Mouse (Mus musculus): ENCODE measurements around the gene Olfr965. TPM values are rescaled to one million over a fixed set of nuclear protein-coding genes. Genes with fewer than 3 reads are reported as not detected.
"Not testable (repeated sequence)": the region's sequence is repeated elsewhere in the genome, so short reads cannot be mapped to it uniquely, and the experiment has no call there.

Gene Olfr965
- not detected for polyA plus RNA-seq (2017; shearing (Covaris generic))

GRCm38 (mm10) chr9:39711053-39711452 lies at the start of gene Olfr965:
TSS of gene Olfr965 (plus strand) at chr9:39711353.
- ATAC-seq: no peak

GRCm38 (mm10) chr9:39666905-39667304 lies 44.2 kb upstream of the Olfr965 start, which contains the start of gene Olfr963:
TSS of gene Olfr963 (plus strand) at chr9:39667205.
- no peak for ATAC-seq

DNA sequence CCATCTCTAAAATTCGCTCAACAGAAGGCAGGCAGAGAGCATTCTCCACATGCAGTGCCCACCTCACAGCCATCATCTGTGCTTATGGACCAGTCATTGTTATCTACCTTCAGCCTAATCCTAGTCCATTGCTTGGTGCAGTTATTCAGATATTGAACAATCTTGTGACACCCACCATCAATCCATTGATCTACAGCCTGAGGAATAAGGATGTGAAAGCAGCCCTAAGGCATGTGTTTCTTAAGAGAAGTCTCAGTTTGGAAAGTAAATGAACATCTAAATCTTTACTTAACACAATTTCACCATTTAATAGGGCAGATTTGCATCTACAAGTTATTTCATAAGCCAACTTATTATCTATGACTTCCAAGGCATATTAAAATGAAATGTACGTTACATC lies 41.4 kb upstream of the Olfr965 start:
- no peak for ATAC-seq

GRCm38 (mm10) chr9:39674820-39675219 lies 36.3 kb upstream of the Olfr965 start:
- ATAC-seq: no peak

DNA sequence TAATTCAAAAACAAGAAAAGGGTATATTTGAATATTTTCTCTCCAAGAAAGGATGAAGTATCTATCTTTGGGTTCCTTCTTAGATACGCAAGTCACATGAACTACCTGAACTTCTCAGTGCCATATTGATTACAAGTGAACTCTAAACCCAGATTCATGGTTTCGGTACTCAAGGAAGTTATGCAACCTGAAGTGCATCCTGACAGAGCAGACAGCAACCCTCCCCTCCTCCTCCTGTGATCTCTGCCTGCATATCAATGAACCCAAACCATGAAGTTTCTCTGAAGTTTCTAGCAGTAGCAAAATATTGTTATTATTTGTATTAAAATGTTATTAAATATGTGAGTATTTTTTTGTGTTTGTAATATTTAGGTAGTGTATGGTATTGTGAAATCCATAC lies 32.6 kb upstream of the Olfr965 start:
- no peak for ATAC-seq

- no peak for ATAC-seq
Observed at GRCm38 (mm10) chr9:39679280-39679679, 31.9 kb upstream of the Olfr965 start.

GRCm38 (mm10) chr9:39701123-39701522 lies 10.0 kb upstream of the Olfr965 start:
- not testable (repeated sequence) for ATAC-seq

DNA sequence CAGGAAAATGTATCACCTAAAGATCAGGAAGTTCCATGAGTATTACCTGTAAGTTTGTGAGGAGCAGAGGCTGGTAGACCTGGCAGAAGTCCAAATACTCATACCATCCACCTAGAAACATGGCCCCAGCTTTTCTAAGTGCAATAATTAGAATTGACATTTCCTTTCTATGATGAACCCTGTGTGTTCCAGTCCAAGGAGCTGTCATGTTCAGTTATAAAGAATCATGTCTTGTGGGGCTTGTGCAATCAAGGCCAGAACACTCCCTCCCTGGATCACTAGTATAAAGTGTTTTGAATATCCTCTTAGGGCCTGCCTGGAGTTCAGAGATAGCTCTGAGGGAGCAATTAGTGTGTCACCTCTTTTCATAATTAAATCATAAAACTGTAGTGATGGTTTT lies 4.1 kb upstream of the Olfr965 start, which contains the start of gene Olfr149:
Gene Olfr149, minus strand, starts transcription at position 101 of the 400 bp plus-strand sequence.
- no peak for ATAC-seq

GRCm38 (mm10) chr9:39708958-39709357 lies 2.2 kb upstream of the Olfr965 start:
- ATAC-seq: no peak

DNA sequence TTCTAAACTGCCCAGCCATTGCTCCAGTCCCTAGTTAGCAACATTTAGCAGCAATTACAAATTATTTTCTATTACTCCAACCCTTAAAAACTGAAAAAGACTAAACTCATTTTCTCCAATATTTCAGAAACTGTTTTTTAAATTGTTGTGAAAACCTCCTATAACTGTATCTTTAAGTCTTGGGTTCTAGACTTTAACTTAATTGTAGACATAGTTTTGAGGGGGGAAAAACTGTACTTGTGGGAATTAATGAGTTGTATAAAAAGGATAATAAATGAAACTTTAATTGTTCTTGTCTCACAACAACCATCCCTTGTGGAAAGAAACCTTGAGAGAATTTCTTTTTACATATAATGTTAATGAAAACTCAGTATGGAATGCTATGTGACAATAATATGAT lies 19.5 kb downstream of the Olfr965 start, which contains the start of gene Olfr150:
Gene Olfr150, plus strand, starts transcription at position 301 of the 400 bp plus-strand sequence.
- ATAC-seq: no peak

GRCm38 (mm10) chr9:39740741-39741140 lies 29.6 kb downstream of the Olfr965 start:
- ATAC-seq: no peak

- ATAC-seq: no peak
Observed at GRCm38 (mm10) chr9:39745949-39746348, 34.8 kb downstream of the Olfr965 start, which contains the start of gene Olfr967. TSS of gene Olfr967 (plus strand) at chr9:39746249.

- no peak for ATAC-seq
Observed at GRCm38 (mm10) chr9:39746428-39746827, 35.3 kb downstream of the Olfr965 start.

Other genes with a start within 250 kb of the Olfr965 start
- gene Olfr955, start 239.4 kb upstream of the Olfr965 start, polyA plus RNA-seq (2017; shearing (Covaris generic)): not detected
- not detected for gene Olfr44, start 217.4 kb upstream of the Olfr965 start, polyA plus RNA-seq (2017; shearing (Covaris generic))
- gene Olfr957, start 195.5 kb upstream of the Olfr965 start, polyA plus RNA-seq (2017; shearing (Covaris generic)): not detected
- not detected for gene Olfr958, start 157.3 kb upstream of the Olfr965 start, polyA plus RNA-seq (2017; shearing (Covaris generic))
- not detected for gene Olfr959, start 135.8 kb upstream of the Olfr965 start, polyA plus RNA-seq (2017; shearing (Covaris generic))
- not detected for gene AW551984, start 107.0 kb upstream of the Olfr965 start, polyA plus RNA-seq (2017; shearing (Covaris generic))
- gene Olfr148, start 100.7 kb upstream of the Olfr965 start, polyA plus RNA-seq (2017; shearing (Covaris generic)): not detected
- not detected for gene Olfr960, start 90.0 kb upstream of the Olfr965 start, polyA plus RNA-seq (2017; shearing (Covaris generic))
- under 1 TPM in 1 of 2 experiments, not detected in 1; 0.18 TPM for gene Olfr961, start 66.3 kb upstream of the Olfr965 start, polyA plus RNA-seq (2017; shearing (Covaris generic))
- gene Olfr963, start 44.1 kb upstream of the Olfr965 start, polyA plus RNA-seq (2017; shearing (Covaris generic)): not detected
- gene Olfr149, start 4.2 kb upstream of the Olfr965 start, polyA plus RNA-seq (2017; shearing (Covaris generic)): under 1 TPM in 1 of 2 experiments, not detected in 1; 0.44 TPM
- not detected for gene Olfr150, start 19.6 kb downstream of the Olfr965 start, polyA plus RNA-seq (2017; shearing (Covaris generic))
- gene Olfr967, start 34.9 kb downstream of the Olfr965 start, polyA plus RNA-seq (2017; shearing (Covaris generic)): not detected
- gene Olfr968, start 71.9 kb downstream of the Olfr965 start, polyA plus RNA-seq (2017; shearing (Covaris generic)): not detected
- not detected for gene Olfr969, start 79.6 kb downstream of the Olfr965 start, polyA plus RNA-seq (2017; shearing (Covaris generic))
- gene Olfr970, start 97.5 kb downstream of the Olfr965 start, polyA plus RNA-seq (2017; shearing (Covaris generic)): not detected
- gene Olfr971, start 125.5 kb downstream of the Olfr965 start, polyA plus RNA-seq (2017; shearing (Covaris generic)): not detected
- not detected for gene Olfr972, start 155.1 kb downstream of the Olfr965 start, polyA plus RNA-seq (2017; shearing (Covaris generic))
- not detected for gene Olfr229, start 196.0 kb downstream of the Olfr965 start, polyA plus RNA-seq (2017; shearing (Covaris generic))
- gene Olfr974, start 226.1 kb downstream of the Olfr965 start, polyA plus RNA-seq (2017; shearing (Covaris generic)): under 1 TPM in 1 of 2 experiments, not detected in 1; 0.24 TPM
- gene Olfr975, start 240.7 kb downstream of the Olfr965 start, polyA plus RNA-seq (2017; shearing (Covaris generic)): not detected
- gene Olfr976, start 249.8 kb downstream of the Olfr965 start, polyA plus RNA-seq (2017; shearing (Covaris generic)): not detected